9 mouse cellular contexts compared by ENCODE assay signal in the genomic region with DNA sequence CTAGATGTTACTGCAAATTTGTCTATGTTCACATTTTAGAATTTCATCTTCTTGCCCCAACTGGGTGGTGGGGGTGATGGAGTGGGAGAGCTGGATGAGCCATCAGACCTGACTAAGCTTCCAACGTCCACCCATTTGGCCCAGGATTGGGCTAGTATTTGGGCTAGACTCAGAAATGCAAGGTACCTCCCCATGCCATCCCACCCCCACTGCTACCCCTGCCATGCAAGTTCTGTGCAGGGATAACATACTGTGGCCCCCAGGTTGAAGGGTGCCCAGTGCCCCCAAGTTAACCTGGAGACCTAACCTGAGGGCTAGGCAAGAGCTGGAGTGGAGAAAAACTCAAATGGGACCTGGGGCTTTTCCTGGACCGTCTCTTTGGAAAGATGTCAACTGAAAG. TPM values are rescaled to one million over a fixed set of nuclear protein-coding genes. Genes with fewer than 3 reads are reported as not detected.
A peak's percentile ranks its signal among the peaks of the same experiment; 100 is the strongest.
DNase-seq lines count a peak whose midpoint lies in the region; ATAC-seq lines count a peak whose summit lies in the region.
"Had no signal": no experiment of that assay in that cellular context is flagged by ENCODE, and none has a peak within 500 bp of the region (broad histone marks: within the 10 kb centered on the region; RNA-seq: fewer than 3 reads in every experiment).

No protein-coding gene starts in this region.

- H3K79me2 ChIP-seq in macrophage (ENCODE audit: inconsistent target) = peaks cover 17% of the 10 kb centered on the region; the same call in 1 of the 2 replicates

- H3K36me3 ChIP-seq in embryonic facial prominence, embryonic 12.5 days = peaks cover 20% of the 10 kb centered on the region
- H3K36me3 ChIP-seq in macrophage (ENCODE audit: inconsistent target) = peaks cover 21% of the 10 kb centered on the region

- no peaks in the 10 kb centered on the region for H3K9me3 ChIP-seq in embryonic facial prominence, embryonic 12.5 days

- intact Hi-C loops in left cerebral cortex, postnatal 4 days (cut with DNase I) = no loop called here
- intact Hi-C loops in left cerebral cortex, postnatal 25 days (cut with DNase I) = no loop called here

- H3K4me1 ChIP-seq in embryonic facial prominence, embryonic 12.5 days = peaks cover 11% of the 10 kb centered on the region

- 88% methylated on average over 2 of the region's 2 CpGs for WGBS in embryonic facial prominence, embryonic 12.5 days
- WGBS in macrophage (ENCODE audit: missing documents) = 100% methylated on average over 2 of the region's 2 CpGs

- no peaks in the 10 kb centered on the region for H3K27me3 ChIP-seq in embryonic facial prominence, embryonic 12.5 days

- H3K9ac ChIP-seq in embryonic facial prominence, embryonic 12.5 days = no peak overlapping the region

- no peak overlapping the region for H3K27ac ChIP-seq in embryonic facial prominence, embryonic 12.5 days
- peak overlapping the region; percentile 92 for H3K27ac ChIP-seq in macrophage

- H3K4me3 ChIP-seq in embryonic facial prominence, embryonic 12.5 days = no peak overlapping the region
- peak overlapping the region; percentile 65; the same call in 1 of the 2 replicates for H3K4me3 ChIP-seq in macrophage (ENCODE audit: inconsistent target)

- no peak for ATAC-seq in embryonic facial prominence, embryonic 12.5 days (ENCODE audit: insufficient number of reproducible peaks, insufficient read depth, low FRiP score, low TSS enrichment)

- peak; percentile 40 for DNase-seq in cerebellum, adult 9-11 months
- DNase-seq in cerebellum, adult 8-10 months = no peak
- peak; percentile 6 for DNase-seq in left cerebral cortex, postnatal 4 days
- no peak for DNase-seq in left cerebral cortex, postnatal 25 days (ENCODE audit: low spot score in 2 of 2)
- no peak for DNase-seq in spleen, postnatal 10 days (ENCODE audit: low spot score in 2 of 2)
- DNase-seq in gastrocnemius, postnatal 10 days = no peak

- peak overlapping the region; percentile 66; the same call in 1 of the 2 replicates for H3K4me2 ChIP-seq in embryonic facial prominence, embryonic 12.5 days (replicated peaks)

RNA-seq across cellular contexts. Expression of gene Pdcl, which starts 0.8 kb away (rescaled TPM):
- total RNA-seq in left cerebral cortex, postnatal 4 days (2021) = 10 to 100 TPM; 37.1 to 40.2 TPM
- total RNA-seq in left cerebral cortex, postnatal 25 days (2021) = 10 to 100 TPM; 23.8 to 26.3 TPM
- polyA plus RNA-seq in embryonic facial prominence, embryonic 12.5 days (2016; fragmentation: Nextera tagmentation; extraction: Ambion mirVana) = 51.5 and 52.7 TPM in 2 replicates
- total RNA-seq in macrophage (2018; cell fraction: chromatin; rRNA removed) = 10 to 100 TPM in 9 of 26 experiments, 1 to 10 TPM in 17; 4.6 to 15.9 (median 9.0) TPM
- 10 to 100 TPM; 16.4 to 35.0 (median 25.8) TPM for total RNA-seq in macrophage (2018; cell fraction: cytosol; rRNA removed)
- 10 to 100 TPM in 25 of 26 experiments, 1 to 10 TPM in 1; 9.2 to 30.8 (median 16.5) TPM for total RNA-seq in macrophage (2018; cell fraction: nucleus; rRNA removed)
- 30.7 to 34.2 TPM (median 31.4 TPM) in 3 replicates for polyA plus RNA-seq in macrophage (2018)
- 10 to 100 TPM; 21.6 to 26.2 TPM for total RNA-seq in gastrocnemius, postnatal 10 days (2021)

RNA-seq across cellular contexts. Expression of gene Olfr368, which starts 33.6 kb away (rescaled TPM):
- not detected for total RNA-seq in left cerebral cortex, postnatal 4 days (2021)
- total RNA-seq in left cerebral cortex, postnatal 25 days (2021) = not detected
- not detected in 2 replicates for polyA plus RNA-seq in embryonic facial prominence, embryonic 12.5 days (2016; fragmentation: Nextera tagmentation; extraction: Ambion mirVana)
- total RNA-seq in macrophage (2018; cell fraction: chromatin; rRNA removed) = not detected
- not detected for total RNA-seq in macrophage (2018; cell fraction: cytosol; rRNA removed)
- not detected for total RNA-seq in macrophage (2018; cell fraction: nucleus; rRNA removed)
- not detected in 3 replicates for polyA plus RNA-seq in macrophage (2018)
- not detected for total RNA-seq in gastrocnemius, postnatal 10 days (2021)
- total RNA-seq: left cerebral cortex, postnatal 14 days had no signal

Comparison
In these comparisons a context has a peak if more than half of its experiments do, and no peak if none do; other contexts are left out.
1. DNase-seq: peak in cerebellum, adult 9-11 months (single experiment) and left cerebral cortex, postnatal 4 days (single experiment); none in cerebellum, adult 8-10 months (single experiment), left cerebral cortex, postnatal 25 days (0 of 2), spleen, postnatal 10 days (0 of 2) and gastrocnemius, postnatal 10 days (single experiment).